ENCODE assay signal across 10 mouse cellular contexts in genomic region chr6:72233950-72234349, GRCm38 (mm10). TPM values are rescaled to one million over a fixed set of nuclear protein-coding genes. Genes with fewer than 3 reads are reported as not detected.
A peak's percentile ranks its signal among the peaks of the same experiment; 100 is the strongest.
DNase-seq lines count a peak whose midpoint lies in the region; ATAC-seq lines count a peak whose summit lies in the region.
"Had no signal": no experiment of that assay in that cellular context is flagged by ENCODE, and none has a peak within 500 bp of the region (broad histone marks: within the 10 kb centered on the region; RNA-seq: fewer than 3 reads in every experiment).

No protein-coding gene starts in this region.

- peak overlapping the region; percentile 74 for H3K4me3 ChIP-seq in heart, embryonic 15.5 days
- H3K4me3 ChIP-seq in hindbrain, embryonic 15.5 days, result peak overlapping the region; percentile 57
- H3K4me3 ChIP-seq in midbrain, embryonic 16.5 days (ENCODE audit: low read depth, low read length), result peak overlapping the region; percentile 61

- ATAC-seq in heart, embryonic 15.5 days (replicated peaks; ENCODE audit: insufficient number of reproducible peaks, insufficient read depth, low FRiP score, low read depth), result no peak
- ATAC-seq in hindbrain, embryonic 15.5 days (ENCODE audit: low FRiP score, low read depth), result no peak
- no peak for ATAC-seq in midbrain, embryonic 16.5 days
- no peak for ATAC-seq in granulocyte monocyte progenitor cell, adult 5-6 weeks (replicated peaks; ENCODE audit: poor library complexity, severe bottlenecking)

- 0% methylated on average over 13 of the region's 13 CpGs for WGBS in heart, embryonic 15.5 days
- WGBS in hindbrain, embryonic 15.5 days, result under 1% methylated on average over 13 of the region's 13 CpGs
- 0% methylated on average over 9 of the region's 13 CpGs for WGBS in midbrain, embryonic 16.5 days

- peak overlapping the region; percentile 73; the same call in 1 of the 2 replicates for H3K27ac ChIP-seq in heart, embryonic 15.5 days
- H3K27ac ChIP-seq in hindbrain, embryonic 15.5 days (replicated peaks), result no peak overlapping the region
- no peak overlapping the region for H3K27ac ChIP-seq in midbrain, embryonic 16.5 days (ENCODE audit: low read length)

- H3K4me1 ChIP-seq in heart, embryonic 15.5 days (replicated peaks), result peaks cover 60% of the 10 kb centered on the region
- H3K4me1 ChIP-seq in hindbrain, embryonic 15.5 days (replicated peaks), result peaks cover 46% of the 10 kb centered on the region
- peaks cover 19% of the 10 kb centered on the region for H3K4me1 ChIP-seq in midbrain, embryonic 16.5 days (ENCODE audit: control insufficient read depth, insufficient read depth, low read length)

- H3K4me2 ChIP-seq in heart, embryonic 15.5 days, result peak overlapping the region; percentile 99
- peak overlapping the region; percentile 100 for H3K4me2 ChIP-seq in hindbrain, embryonic 15.5 days
- H3K4me2 ChIP-seq in midbrain, embryonic 16.5 days (ENCODE audit: low read length), result peak overlapping the region; percentile 94

- peak overlapping the region; percentile 74 for H3K9ac ChIP-seq in heart, embryonic 15.5 days
- H3K9ac ChIP-seq in hindbrain, embryonic 15.5 days, result peak overlapping the region; percentile 49
- H3K9ac ChIP-seq in midbrain, embryonic 16.5 days (ENCODE audit: low read depth, low read length), result peak overlapping the region; percentile 61

- H3K27me3 ChIP-seq in heart, embryonic 15.5 days, result peaks cover 9% of the 10 kb centered on the region; the same call in 1 of the 2 replicates
- peaks cover 58% of the 10 kb centered on the region for H3K27me3 ChIP-seq in hindbrain, embryonic 15.5 days
- H3K27me3 ChIP-seq in midbrain, embryonic 16.5 days (ENCODE audit: control insufficient read depth, insufficient read depth, low read depth, low read length), result peaks cover 37% of the 10 kb centered on the region

- intact Hi-C loops in heart, postnatal 25 days (cut with DNase I), result loop anchor here (2.0 kb wide), 1 partner anchor 15 kb away; no protein-coding TSS in a partner anchor

- no peaks in the 10 kb centered on the region for H3K9me3 ChIP-seq in heart, embryonic 15.5 days (replicated peaks)
- no peaks in the 10 kb centered on the region for H3K9me3 ChIP-seq in hindbrain, embryonic 15.5 days
- no peaks in the 10 kb centered on the region for H3K9me3 ChIP-seq in midbrain, embryonic 16.5 days (replicated peaks; ENCODE audit: control insufficient read depth, low read length, poor library complexity, severe bottlenecking)

- no peaks in the 10 kb centered on the region for H3K36me3 ChIP-seq in heart, embryonic 15.5 days
- H3K36me3 ChIP-seq in hindbrain, embryonic 15.5 days, result no peaks in the 10 kb centered on the region
- no peaks in the 10 kb centered on the region for H3K36me3 ChIP-seq in midbrain, embryonic 16.5 days (ENCODE audit: control insufficient read depth, insufficient read depth, low read length)

- DNase-seq in heart, postnatal 25 days (ENCODE audit: low spot score), result no peak
- peak; percentile 41 for DNase-seq in embryo, embryonic 11 days
- DNase-seq in adrenal gland, postnatal 25 days, result no peak
- no peak for DNase-seq in thymus, postnatal 36 days

RNA-seq across cellular contexts. Expression of gene Atoh8, which starts 1.4 kb away (rescaled TPM):
- polyA plus RNA-seq in heart, embryonic 15.5 days (2015; fragmentation: Nextera tagmentation; extraction: Ambion mirVana), result 14.0 and 17.4 TPM in 2 replicates
- total RNA-seq in heart, postnatal 25 days (2021), result 10 to 100 TPM in 1 of 2 experiments, 1 to 10 TPM in 1; 6.1 to 12.4 TPM
- 3.7 and 4.2 TPM in 2 replicates for polyA plus RNA-seq in hindbrain, embryonic 15.5 days (2015; fragmentation: Nextera tagmentation; extraction: Ambion mirVana)
- polyA plus RNA-seq in midbrain, embryonic 16.5 days (2015; fragmentation: Nextera tagmentation; extraction: Ambion mirVana), result 1.8 and 2.1 TPM in 2 replicates
- total RNA-seq in adrenal gland, postnatal 25 days (2021), result 2.2 and 3.3 TPM in 2 replicates
- 1.5 TPM in 1 of 2 replicates, not detected in the other for total RNA-seq in granulocyte monocyte progenitor cell, adult 5-6 weeks (2014; fragmentation: Nextera tagmentation)
- total RNA-seq in granulocyte monocyte progenitor cell, adult 5-6 weeks (2017), result not detected in 2 replicates
- total RNA-seq: MEL had no signal
- polyA plus RNA-seq: erythroblast, embryonic 14.5 days had no signal
